Mouse (Mus musculus): Measurements from ENCODE around the gene Ccer2. TPM values are rescaled to one million over a fixed set of nuclear protein-coding genes. Genes with fewer than 3 reads are reported as not detected.

Ccer2 gene
- total RNA-seq, 1 experiment = not detected

GRCm38 (mm10) chr7:28766173-28766879 lies 10.4 kb downstream of the Ccer2 start, which contains the start of gene Sirt2:
Gene Sirt2 (plus strand): TSS chr7:28766735.
- in situ Hi-C loops (cut with MboI; ENCODE audit: low sequenced_read_pairs in 2 of 2, unreplicated experiment in 2 of 2) = no loop called here
- no peak for TF ChIP-seq ZC3H11A (IDR thresholded peaks at IDR 0.05; ENCODE audit: borderline replicate concordance, low read depth, low read length)
- peak; percentile 100 for TF ChIP-seq HCFC1 (IDR thresholded peaks at IDR 0.05; ENCODE audit: borderline replicate concordance, insufficient read depth, low read length)
- TF ChIP-seq CHD2 (IDR thresholded peaks at IDR 0.05; ENCODE audit: low read depth, low read length) = peak; percentile 86
- peak within 1 kb of the TSS; percentile 82 to 90 for H3K4me3 ChIP-seq (ENCODE audit: insufficient read depth in 1 of 2, low read depth in 1 of 2, low read length in 2 of 2, poor library complexity in 1 of 2, severe bottlenecking in 1 of 2)
- DNase-seq (ENCODE audit: low read depth, low spot score) = peak; percentile 100
- no peaks in the 10 kb centered on the region for H3K9me3 ChIP-seq (ENCODE audit: control insufficient read depth, insufficient read depth, low read depth, low read length)
- H3K27ac ChIP-seq (ENCODE audit: insufficient read depth, low read depth, low read length, poor library complexity, severe bottlenecking) = no peak within 1 kb of the TSS
- peaks cover 4% of the 10 kb centered on the region; the same call in 1 of the 2 replicates for H3K36me3 ChIP-seq (ENCODE audit: control insufficient read depth, insufficient read depth, low read length, poor library complexity, severe bottlenecking)
- peaks cover 0 to 4% of the 10 kb centered on the region in 2 experiments; a peak in 1 of 4 replicates for H3K4me1 ChIP-seq (ENCODE audit: control insufficient read depth in 2 of 2, insufficient read depth in 2 of 2, low read length in 2 of 2, poor library complexity in 1 of 2)
- H3K9ac ChIP-seq (ENCODE audit: insufficient read depth, low read depth, low read length, poor library complexity, severe bottlenecking) = peak within 1 kb of the TSS; percentile 76

GRCm38 (mm10) chr7:28766910-28767309 lies 10.9 kb downstream of the Ccer2 start:
- TF ChIP-seq CHD2 (IDR thresholded peaks at IDR 0.05; ENCODE audit: low read depth, low read length) = no peak
- no peak for TF ChIP-seq MAFK (IDR thresholded peaks at IDR 0.05; ENCODE audit: insufficient read depth, low read depth, low read length)
- TF ChIP-seq HCFC1 (IDR thresholded peaks at IDR 0.05; ENCODE audit: borderline replicate concordance, insufficient read depth, low read length) = no peak
- TF ChIP-seq ZC3H11A (IDR thresholded peaks at IDR 0.05; ENCODE audit: borderline replicate concordance, low read depth, low read length) = no peak
- TF ChIP-seq ZNF384 (IDR thresholded peaks at IDR 0.05; ENCODE audit: low read depth, low read length) = no peak
- Histone ChIP-seq H3K27ac (ENCODE audit: insufficient read depth, low read depth, low read length, poor library complexity, severe bottlenecking) (no peak overlapping the region), H3K9ac (ENCODE audit: insufficient read depth, low read depth, low read length, poor library complexity, severe bottlenecking) (peak overlapping the region; percentile 37; the same call in 1 of the 2 replicates), H3K4me3 (ENCODE audit: insufficient read depth in 1 of 2, low read depth in 1 of 2, low read length in 2 of 2, poor library complexity in 1 of 2, severe bottlenecking in 1 of 2) (peak overlapping the region; percentile 59 to 73), H3K4me1 (ENCODE audit: control insufficient read depth in 2 of 2, insufficient read depth in 2 of 2, low read length in 2 of 2, poor library complexity in 1 of 2) (peaks cover 0 to 4% of the 10 kb centered on the region in 2 experiments; a peak in 1 of 4 replicates), H3K9me3 (ENCODE audit: control insufficient read depth, insufficient read depth, low read depth, low read length) (no peaks in the 10 kb centered on the region), H3K36me3 (ENCODE audit: control insufficient read depth, insufficient read depth, low read length, poor library complexity, severe bottlenecking) (no peaks in the 10 kb centered on the region; the same call in 1 of the 2 replicates)
- DNase-seq (ENCODE audit: low read depth, low spot score) = no peak
- in situ Hi-C loops (cut with MboI; ENCODE audit: low sequenced_read_pairs in 2 of 2, unreplicated experiment in 2 of 2) = no loop called here

GRCm38 (mm10) chr7:28767462-28767965 lies 11.5 kb downstream of the Ccer2 start, which contains the start of gene Nfkbib:
Gene Nfkbib (minus strand): TSS chr7:28767512.
- no peaks in the 10 kb centered on the region for H3K36me3 ChIP-seq (ENCODE audit: control insufficient read depth, insufficient read depth, low read length, poor library complexity, severe bottlenecking)
- H3K9me3 ChIP-seq (ENCODE audit: control insufficient read depth, insufficient read depth, low read depth, low read length) = no peaks in the 10 kb centered on the region
- TF ChIP-seq MAFK (IDR thresholded peaks at IDR 0.05; ENCODE audit: insufficient read depth, low read depth, low read length) = no peak
- TF ChIP-seq CHD2 (IDR thresholded peaks at IDR 0.05; ENCODE audit: low read depth, low read length) = no peak
- TF ChIP-seq ZNF384 (IDR thresholded peaks at IDR 0.05; ENCODE audit: low read depth, low read length) = no peak
- no peak for TF ChIP-seq HCFC1 (IDR thresholded peaks at IDR 0.05; ENCODE audit: borderline replicate concordance, insufficient read depth, low read length)
- TF ChIP-seq ZC3H11A (IDR thresholded peaks at IDR 0.05; ENCODE audit: borderline replicate concordance, low read depth, low read length) = no peak
- H3K4me1 ChIP-seq (ENCODE audit: control insufficient read depth in 2 of 2, insufficient read depth in 2 of 2, low read length in 2 of 2, poor library complexity in 1 of 2) = peaks cover 0 to 2% of the 10 kb centered on the region in 2 experiments; a peak in 1 of 4 replicates
- in situ Hi-C loops (cut with MboI; ENCODE audit: low sequenced_read_pairs in 2 of 2, unreplicated experiment in 2 of 2) = no loop called here
- peak within 1 kb of the TSS; percentile 82 to 90 for H3K4me3 ChIP-seq (ENCODE audit: insufficient read depth in 1 of 2, low read depth in 1 of 2, low read length in 2 of 2, poor library complexity in 1 of 2, severe bottlenecking in 1 of 2)
- peak within 1 kb of the TSS; percentile 37; the same call in 1 of the 2 replicates for H3K9ac ChIP-seq (ENCODE audit: insufficient read depth, low read depth, low read length, poor library complexity, severe bottlenecking)
- no peak for DNase-seq (ENCODE audit: low read depth, low spot score)
- no peak within 1 kb of the TSS for H3K27ac ChIP-seq (ENCODE audit: insufficient read depth, low read depth, low read length, poor library complexity, severe bottlenecking)

- no peak for DNase-seq (ENCODE audit: low read depth, low spot score)
- in situ Hi-C loops (cut with MboI; ENCODE audit: low sequenced_read_pairs in 2 of 2, unreplicated experiment in 2 of 2) = no loop called here
- no peak for TF ChIP-seq MAFK (IDR thresholded peaks at IDR 0.05; ENCODE audit: insufficient read depth, low read depth, low read length)
- no peak for TF ChIP-seq CHD2 (IDR thresholded peaks at IDR 0.05; ENCODE audit: low read depth, low read length)
- TF ChIP-seq ZC3H11A (IDR thresholded peaks at IDR 0.05; ENCODE audit: borderline replicate concordance, low read depth, low read length) = no peak
- no peak for TF ChIP-seq HCFC1 (IDR thresholded peaks at IDR 0.05; ENCODE audit: borderline replicate concordance, insufficient read depth, low read length)
- TF ChIP-seq ZNF384 (IDR thresholded peaks at IDR 0.05; ENCODE audit: low read depth, low read length) = 0 out of 2 replicates have a peak, but pooled peaks have one; percentile 10
- H3K27ac ChIP-seq (ENCODE audit: insufficient read depth, low read depth, low read length, poor library complexity, severe bottlenecking) = no peak overlapping the region
- no peak overlapping the region for H3K9ac ChIP-seq (ENCODE audit: insufficient read depth, low read depth, low read length, poor library complexity, severe bottlenecking)
- no peaks in the 10 kb centered on the region for H3K36me3 ChIP-seq (ENCODE audit: control insufficient read depth, insufficient read depth, low read length, poor library complexity, severe bottlenecking)
- H3K9me3 ChIP-seq (ENCODE audit: control insufficient read depth, insufficient read depth, low read depth, low read length) = no peaks in the 10 kb centered on the region
- H3K4me3 ChIP-seq (ENCODE audit: insufficient read depth in 1 of 2, low read depth in 1 of 2, low read length in 2 of 2, poor library complexity in 1 of 2, severe bottlenecking in 1 of 2) = no peak overlapping the region
- peaks cover 3 to 7% of the 10 kb centered on the region in 2 experiments; a peak in 3 of 4 replicates for H3K4me1 ChIP-seq (ENCODE audit: control insufficient read depth in 2 of 2, insufficient read depth in 2 of 2, low read length in 2 of 2, poor library complexity in 1 of 2)
Measured at GRCm38 (mm10) chr7:28769414-28769958, 13.5 kb downstream of the Ccer2 start.
